Mouse (Mus musculus) ES-Bruce4 (cell line): ENCODE results near the gene Slc44a1.

Source experiments
- CTCF ChIP-seq: IDR thresholded peaks from one replicate; pipeline ENCODE4 v1.8.1; 2011; ENCODE audit warnings: low read depth, low read length
- POLR2A ChIP-seq: IDR thresholded peaks from one replicate; pipeline ENCODE4 v1.8.1; 2011; ENCODE audit warnings: low read length; ENCODE audit not compliant: insufficient read depth

DNA sequence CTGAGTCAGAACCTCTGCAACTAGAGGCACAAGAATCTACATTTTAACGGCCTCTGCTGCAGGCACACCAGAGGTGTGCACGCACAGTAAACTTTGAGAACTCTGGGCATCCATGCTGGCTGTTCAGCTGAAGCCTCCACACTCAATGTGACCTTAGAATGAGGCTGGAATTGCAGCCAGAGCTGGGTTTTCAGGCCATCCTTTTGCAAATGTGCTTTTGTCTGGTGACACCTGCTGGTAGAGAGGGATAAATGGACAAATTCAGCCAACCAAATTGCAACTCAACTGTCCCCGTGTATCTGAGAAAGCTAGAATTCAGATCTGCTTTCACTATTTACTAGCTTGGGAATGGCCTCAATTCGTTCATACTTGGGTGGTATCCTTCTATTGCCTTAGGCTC is 154.0 kb downstream of the Slc44a1 start:
- TF ChIP-seq CTCF (peak; percentile 35), POLR2A (no peak)
